Mouse (Mus musculus): ENCODE data around the gene Fdxr. TPM values are rescaled to one million over a fixed set of nuclear protein-coding genes. Genes with fewer than 3 reads are reported as not detected.

Gene Fdxr
- polyA plus RNA-seq, 1 experiment from 2014 or later, result 20.5 TPM

DNA sequence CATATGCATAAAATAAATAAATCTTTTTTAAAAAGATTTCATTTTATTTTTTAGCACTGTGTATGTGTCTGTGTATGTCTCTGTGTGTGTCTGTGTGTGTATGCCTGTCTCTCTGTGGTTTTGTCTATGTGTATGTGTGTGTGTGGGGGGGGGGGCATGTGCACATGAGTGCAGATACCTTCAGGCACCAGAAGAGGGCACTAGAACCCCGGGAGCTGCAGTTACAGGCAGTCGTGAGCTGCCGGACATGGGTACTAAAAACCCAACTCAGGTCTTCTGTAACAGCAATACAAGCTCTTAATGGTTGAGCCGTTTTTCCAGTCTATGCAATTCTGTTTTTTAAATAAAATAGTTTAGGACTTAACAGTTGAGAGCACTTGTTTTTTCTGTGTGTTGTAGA, 23.9 kb upstream of the Fdxr start:
- Histone ChIP-seq H3K27me3 (peaks cover 9% of the 10 kb centered on the region), H3K4me1 (peaks cover 6% of the 10 kb centered on the region), H3K4me2 (no peak overlapping the region), H3K36me3 (ENCODE audit: poor library complexity, severe bottlenecking) (no peaks in the 10 kb centered on the region), H3K4me3 (no peak overlapping the region), H3K27ac (no peak overlapping the region), H3K9me3 (replicated peaks) (no peaks in the 10 kb centered on the region), H3K9ac (no peak overlapping the region)
- ATAC-seq, result no peak
- WGBS, result 84% methylated on average over 4 of the region's 4 CpGs

- Histone ChIP-seq H3K27me3 (peaks cover 10% of the 10 kb centered on the region), H3K4me2 (peak overlapping the region; percentile 83; the same call in 1 of the 2 replicates), H3K27ac (no peak overlapping the region), H3K36me3 (ENCODE audit: poor library complexity, severe bottlenecking) (no peaks in the 10 kb centered on the region), H3K9me3 (replicated peaks) (no peaks in the 10 kb centered on the region), H3K9ac (no peak overlapping the region), H3K4me3 (no peak overlapping the region), H3K4me1 (peaks cover 6% of the 10 kb centered on the region)
- 63% methylated on average over 8 of the region's 8 CpGs for whole genome bisulfite sequencing
- ATAC-seq, result no peak
Measured at GRCm38 (mm10) chr11:115298160-115298559, 21.3 kb upstream of the Fdxr start.

- H3K27me3 ChIP-seq, result peaks cover 10% of the 10 kb centered on the region
- H3K9ac ChIP-seq, result peak within 1 kb of the TSS; percentile 68
- ATAC-seq, result peak; percentile 81
- H3K4me1 ChIP-seq, result peaks cover 6% of the 10 kb centered on the region
- peak within 1 kb of the TSS; percentile 83 for H3K4me2 ChIP-seq
- 1% methylated on average over 44 of the region's 44 CpGs for whole genome bisulfite sequencing
- H3K9me3 ChIP-seq (replicated peaks), result no peaks in the 10 kb centered on the region
- H3K36me3 ChIP-seq (ENCODE audit: poor library complexity, severe bottlenecking), result no peaks in the 10 kb centered on the region
- no peak within 1 kb of the TSS for H3K27ac ChIP-seq
- H3K4me3 ChIP-seq, result peak within 1 kb of the TSS; percentile 50
Measured at GRCm38 (mm10) chr11:115297214-115297826, 20.5 kb upstream of the Fdxr start, which contains the start of gene Fads6. Gene Fads6, minus strand, starts transcription at chr11:115297663.

GRCm38 (mm10) chr11:115296471-115297210, 19.8 kb upstream of the Fdxr start:
- no peak overlapping the region for H3K27ac ChIP-seq
- H3K4me1 ChIP-seq, result peaks cover 6% of the 10 kb centered on the region
- peaks cover 10% of the 10 kb centered on the region for H3K27me3 ChIP-seq
- H3K9ac ChIP-seq, result peak overlapping the region; percentile 68; the same call in 1 of the 2 replicates
- WGBS, result 53% methylated on average over 21 of the region's 21 CpGs
- no peaks in the 10 kb centered on the region for H3K36me3 ChIP-seq (ENCODE audit: poor library complexity, severe bottlenecking)
- peak overlapping the region; percentile 50 for H3K4me3 ChIP-seq
- no peaks in the 10 kb centered on the region for H3K9me3 ChIP-seq (replicated peaks)
- no peak for ATAC-seq
- H3K4me2 ChIP-seq, result peak overlapping the region; percentile 83

DNA sequence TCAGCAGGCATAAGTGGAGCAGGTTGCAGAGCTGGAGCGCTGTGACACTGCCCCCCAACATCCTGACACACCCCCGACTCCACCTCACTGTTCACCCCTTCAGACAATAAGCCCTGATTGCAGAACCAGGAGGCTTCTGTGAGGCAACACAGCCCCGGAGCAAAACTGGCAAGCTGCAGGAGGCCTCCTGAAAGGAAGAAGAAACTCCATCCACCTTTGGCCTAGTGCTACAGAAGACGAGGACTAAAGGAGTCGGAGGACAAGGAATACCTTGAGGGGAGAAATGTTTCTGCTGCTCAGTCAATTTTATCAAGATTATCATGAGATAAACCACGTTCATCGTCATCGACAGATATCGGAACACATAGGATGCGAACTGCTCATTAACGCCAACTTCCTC, 19.1 kb upstream of the Fdxr start:
- Histone ChIP-seq H3K9me3 (replicated peaks) (no peaks in the 10 kb centered on the region), H3K4me2 (no peak overlapping the region)
- 87% methylated on average over 11 of the region's 11 CpGs for WGBS

DNA sequence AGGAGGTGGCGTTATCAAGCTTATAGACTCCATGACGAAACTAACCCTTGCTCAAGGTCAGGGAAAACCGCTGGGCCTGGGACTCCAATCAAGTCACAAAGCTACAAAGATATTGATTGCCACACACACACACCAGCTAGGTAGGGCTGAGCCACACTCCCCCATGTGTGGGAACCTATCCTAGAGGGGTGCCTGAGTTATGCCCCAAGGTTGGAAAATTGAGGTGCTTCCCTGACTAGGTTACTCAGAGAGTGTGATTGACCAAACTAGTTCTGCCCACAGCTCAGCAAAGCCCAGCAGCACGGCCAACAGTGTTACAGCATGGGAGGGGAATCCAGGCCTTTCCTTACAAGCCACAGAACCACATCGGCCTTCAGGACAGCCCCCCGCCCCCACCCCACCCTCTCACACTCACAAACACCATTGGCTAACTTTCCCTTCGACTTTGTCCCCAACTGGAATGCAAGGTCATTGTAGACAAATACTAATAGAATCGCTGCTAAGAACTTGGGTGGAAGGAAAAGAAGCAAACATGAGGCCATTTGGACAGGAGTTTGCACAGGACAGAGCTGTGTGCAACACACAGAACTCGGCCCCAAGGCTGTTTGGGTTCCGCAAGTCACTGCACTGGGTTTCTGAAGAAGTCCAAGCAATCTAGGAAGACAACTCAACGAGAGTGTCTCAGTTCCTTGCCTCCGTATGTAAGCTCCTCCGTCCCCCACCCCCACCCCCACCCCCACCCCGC, 16.0 kb upstream of the Fdxr start:
- no peak for ATAC-seq
- no peaks in the 10 kb centered on the region for H3K9me3 ChIP-seq (replicated peaks)
- 67% methylated on average over 14 of the region's 14 CpGs for WGBS
- peaks cover 10% of the 10 kb centered on the region for H3K27me3 ChIP-seq
- peaks cover 6% of the 10 kb centered on the region for H3K4me1 ChIP-seq
- no peak overlapping the region for H3K9ac ChIP-seq
- H3K36me3 ChIP-seq (ENCODE audit: poor library complexity, severe bottlenecking), result no peaks in the 10 kb centered on the region
- no peak overlapping the region for H3K4me2 ChIP-seq
- no peak overlapping the region for H3K27ac ChIP-seq
- no peak overlapping the region for H3K4me3 ChIP-seq

More for the DNA sequence above, 19.1 kb upstream of the Fdxr start:
- Histone ChIP-seq H3K4me3 (no peak overlapping the region), H3K36me3 (ENCODE audit: poor library complexity, severe bottlenecking) (no peaks in the 10 kb centered on the region), H3K4me1 (peaks cover 6% of the 10 kb centered on the region), H3K9ac (no peak overlapping the region), H3K27ac (no peak overlapping the region), H3K27me3 (peaks cover 10% of the 10 kb centered on the region)
- ATAC-seq, result no peak

- no peaks in the 10 kb centered on the region for H3K9me3 ChIP-seq (replicated peaks)
- H3K27me3 ChIP-seq, result peaks cover 3% of the 10 kb centered on the region; the same call in 1 of the 2 replicates
- 83% methylated on average over 10 of the region's 10 CpGs for WGBS
- no peak for ATAC-seq
- no peaks in the 10 kb centered on the region for H3K36me3 ChIP-seq (ENCODE audit: poor library complexity, severe bottlenecking)
- no peak overlapping the region for H3K27ac ChIP-seq
- H3K4me3 ChIP-seq, result no peak overlapping the region
- no peak overlapping the region for H3K4me2 ChIP-seq
- H3K4me1 ChIP-seq, result peaks cover 5% of the 10 kb centered on the region; the same call in 1 of the 2 replicates
- no peak overlapping the region for H3K9ac ChIP-seq
Measured at GRCm38 (mm10) chr11:115291503-115291902, 14.7 kb upstream of the Fdxr start.

- no peak overlapping the region for H3K4me2 ChIP-seq
- H3K36me3 ChIP-seq (ENCODE audit: poor library complexity, severe bottlenecking), result no peaks in the 10 kb centered on the region
- peaks cover 9% of the 10 kb centered on the region; the same call in 1 of the 2 replicates for H3K4me1 ChIP-seq
- H3K4me3 ChIP-seq, result no peak overlapping the region
- no peak for ATAC-seq
- no peak overlapping the region for H3K27ac ChIP-seq
- 91% methylated on average over 6 of the region's 6 CpGs for WGBS
- H3K9me3 ChIP-seq (replicated peaks), result no peaks in the 10 kb centered on the region
- no peak overlapping the region for H3K9ac ChIP-seq
- H3K27me3 ChIP-seq, result 0 out of 2 replicates have a peak, but pooled peaks cover 2% of the 10 kb centered on the region
Measured at GRCm38 (mm10) chr11:115290919-115291318, 14.1 kb upstream of the Fdxr start.

DNA sequence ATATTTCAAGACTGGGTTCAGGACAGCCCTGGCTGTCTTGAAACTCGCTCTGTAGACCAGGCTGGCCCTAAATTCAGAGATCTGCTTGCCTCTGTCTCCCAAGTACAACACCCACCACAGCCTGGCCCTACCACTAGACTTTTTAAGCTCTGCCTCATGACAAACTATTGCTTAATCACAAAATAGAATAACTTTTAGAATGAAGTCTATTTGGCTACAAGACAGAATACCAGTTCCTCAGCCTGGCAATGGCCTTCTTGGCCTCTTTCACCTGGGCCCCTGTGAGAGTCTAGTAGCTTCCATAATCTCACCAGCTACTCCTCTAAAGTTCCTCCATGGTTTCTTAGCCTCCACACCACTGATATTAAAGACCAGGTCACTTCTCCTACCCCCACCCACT, 13.5 kb upstream of the Fdxr start:
- no peaks in the 10 kb centered on the region for H3K27me3 ChIP-seq
- H3K9me3 ChIP-seq (replicated peaks), result no peaks in the 10 kb centered on the region
- WGBS, result 82% methylated on average over 1 of the region's 1 CpGs
- peaks cover 9% of the 10 kb centered on the region; the same call in 1 of the 2 replicates for H3K4me1 ChIP-seq
- no peaks in the 10 kb centered on the region for H3K36me3 ChIP-seq (ENCODE audit: poor library complexity, severe bottlenecking)
- no peak overlapping the region for H3K27ac ChIP-seq
- no peak overlapping the region for H3K4me2 ChIP-seq
- H3K4me3 ChIP-seq, result no peak overlapping the region
- no peak overlapping the region for H3K9ac ChIP-seq
- no peak for ATAC-seq

DNA sequence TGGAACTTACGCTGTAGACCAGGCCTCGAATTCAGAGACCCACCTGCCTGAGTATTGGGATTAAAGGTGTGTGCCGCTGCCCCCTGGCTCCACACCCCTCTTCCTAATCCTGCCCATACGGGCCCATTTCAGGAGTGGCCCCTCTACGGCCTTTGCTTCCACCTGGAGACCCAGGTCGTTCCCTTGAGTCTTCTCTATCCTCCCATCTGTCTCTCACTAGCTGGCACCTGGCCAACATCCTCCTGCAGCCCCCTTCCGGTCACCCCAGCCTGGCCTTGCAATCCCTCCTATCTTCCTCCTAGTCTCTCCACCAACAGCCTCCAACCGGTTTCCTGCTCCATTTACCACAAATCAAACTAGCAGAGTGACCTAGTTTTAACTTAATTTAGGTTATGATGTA, 13.0 kb upstream of the Fdxr start:
- Histone ChIP-seq H3K27me3 (no peaks in the 10 kb centered on the region), H3K27ac (no peak overlapping the region), H3K4me2 (no peak overlapping the region), H3K9ac (no peak overlapping the region), H3K36me3 (ENCODE audit: poor library complexity, severe bottlenecking) (no peaks in the 10 kb centered on the region), H3K9me3 (replicated peaks) (no peaks in the 10 kb centered on the region), H3K4me3 (no peak overlapping the region), H3K4me1 (peaks cover 9% of the 10 kb centered on the region; the same call in 1 of the 2 replicates)
- no peak for ATAC-seq
- 84% methylated on average over 8 of the region's 8 CpGs for WGBS

DNA sequence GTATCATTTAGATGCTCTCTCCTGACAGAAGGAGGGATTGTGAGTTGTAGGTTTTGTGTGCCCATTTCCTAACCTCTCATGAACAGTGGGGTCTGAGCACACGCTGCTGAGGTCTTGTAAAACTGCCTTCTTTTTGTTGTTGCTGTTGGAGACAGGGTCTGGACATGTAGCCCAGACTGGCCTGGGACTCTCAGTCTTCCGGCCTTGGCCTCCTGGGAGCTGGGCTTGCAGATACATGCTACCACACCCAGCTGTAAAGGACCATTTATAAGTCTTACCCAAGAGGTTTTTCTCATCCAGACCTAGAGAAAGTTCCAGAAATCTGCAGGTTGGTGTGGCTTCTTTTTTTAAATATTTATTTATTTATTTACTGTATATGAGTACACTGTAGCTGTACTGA, 11.5 kb upstream of the Fdxr start:
- Histone ChIP-seq H3K4me1 (peaks cover 9% of the 10 kb centered on the region; the same call in 1 of the 2 replicates), H3K9ac (no peak overlapping the region), H3K9me3 (replicated peaks) (no peaks in the 10 kb centered on the region), H3K27ac (no peak overlapping the region), H3K4me3 (no peak overlapping the region), H3K36me3 (ENCODE audit: poor library complexity, severe bottlenecking) (no peaks in the 10 kb centered on the region), H3K27me3 (no peaks in the 10 kb centered on the region), H3K4me2 (no peak overlapping the region)
- 83% methylated on average over 2 of the region's 2 CpGs for WGBS
- ATAC-seq, result no peak

- no peak for ATAC-seq
Measured at GRCm38 (mm10) chr11:115287386-115287785, 10.5 kb upstream of the Fdxr start.

More at GRCm38 (mm10) chr11:115287386-115287785, 10.5 kb upstream of the Fdxr start:
- 81% methylated on average over 5 of the region's 5 CpGs for WGBS
- no peaks in the 10 kb centered on the region for H3K27me3 ChIP-seq
- H3K9ac ChIP-seq, result no peak overlapping the region
- no peak overlapping the region for H3K4me2 ChIP-seq
- H3K36me3 ChIP-seq (ENCODE audit: poor library complexity, severe bottlenecking), result no peaks in the 10 kb centered on the region
- H3K9me3 ChIP-seq (replicated peaks), result no peaks in the 10 kb centered on the region
- no peak overlapping the region for H3K4me3 ChIP-seq
- H3K27ac ChIP-seq, result no peak overlapping the region
- peaks cover 9% of the 10 kb centered on the region; the same call in 1 of the 2 replicates for H3K4me1 ChIP-seq

Measured in forebrain, embryonic 13.5 days (tissue).